Mouse (Mus musculus) liver, embryonic 14.5 days (tissue): ENCODE data around the gene Zscan4-ps1. TPM values are rescaled to one million over a fixed set of nuclear protein-coding genes. Genes with fewer than 3 reads are reported as not detected.
"Not testable (repeated sequence)": the region's sequence is repeated elsewhere in the genome, so short reads cannot be mapped to it uniquely, and the experiment has no call there.

Experiments
- ATAC-seq: fragments of 200-750 bp; cut with Nextera tagmentation; 2 replicates; pipeline ENCODE4 v1.8.0; 2017; ENCODE audit warnings: moderate number of reproducible peaks, mild to moderate bottlenecking, moderate library complexity; ENCODE audit not compliant: insufficient read depth
- DNase-seq, 3 experiments: peaks; one replicate each; pipeline ENCODE4 v3.0.0-alpha.2; 2012 to 2013; ENCODE audit warnings: low read depth in 3 of 3, low spot score in 3 of 3
- H3K27ac ChIP-seq: fragments of 300-500 bp; sonication (generic); 2 replicates; pipeline ENCODE4 v1.5.1; 2014; ENCODE audit warnings: moderate library complexity, mild to moderate bottlenecking, control low read depth, inconsistent platforms
- H3K27me3 ChIP-seq: fragments of 300-500 bp; sonication (generic); 2 replicates; pipeline ENCODE4 v1.6.1; 2014; ENCODE audit warnings: mild to moderate bottlenecking, low read length, moderate library complexity; ENCODE audit not compliant: control insufficient read depth, insufficient read depth
- H3K36me3 ChIP-seq: fragments of 300-500 bp; sonication (generic); replicated peaks from 2 replicates; pipeline ENCODE4 v1.6.1; 2014; ENCODE audit warnings: low read depth; ENCODE audit not compliant: control insufficient read depth, insufficient read depth
- H3K4me1 ChIP-seq, 2 experiments: fragments of 200-500 bp in 1 of 2; fragments of 300-500 bp in 1 of 2; sonication (generic) in 1 of 2; replicated peaks; 2 replicates each; pipeline ENCODE4 v1.6.1; 2012 to 2014; ENCODE audit warnings: antibody characterized with exemption in 1 of 2, inconsistent platforms in 1 of 2, low read length in 1 of 2; ENCODE audit not compliant: control insufficient read depth in 2 of 2, insufficient read depth in 2 of 2
- H3K4me2 ChIP-seq: fragments of 300-500 bp; sonication (generic); 2 replicates; pipeline ENCODE4 v1.6.1; 2014; ENCODE audit warnings: low read depth, mild to moderate bottlenecking, control low read depth, moderate library complexity
- H3K4me3 ChIP-seq, 2 experiments: fragments of 200-500 bp in 1 of 2; fragments of 300-500 bp in 1 of 2; sonication (generic) in 1 of 2; 2 replicates each; pipeline ENCODE4 v1.5.1; 2012 to 2014; ENCODE audit warnings: low read depth in 2 of 2, low read length in 2 of 2, mild to moderate bottlenecking in 2 of 2, control low read depth in 1 of 2, inconsistent platforms in 1 of 2, moderate library complexity in 1 of 2; ENCODE audit not compliant: insufficient read depth in 1 of 2
- H3K9ac ChIP-seq: fragments of 300-500 bp; sonication (generic); replicated peaks from 2 replicates; pipeline ENCODE4 v1.6.1; 2014; ENCODE audit warnings: mild to moderate bottlenecking, control low read depth, moderate library complexity
- H3K9me3 ChIP-seq: fragments of 300-500 bp; sonication (generic); 2 replicates; pipeline ENCODE4 v1.6.1; 2016; ENCODE audit warnings: low read length, mixed read lengths; ENCODE audit not compliant: control insufficient read depth
- WGBS: fragments of 180-500 bp; shearing (Covaris S2); extraction: QIAGEN DNeasy Blood & Tissue Kit; methylation state at CpG from one replicate; pipeline ENCODE4 v1.1.7; 2014; ENCODE audit not compliant: insufficient replicate concordance; 5-methylcytosine and 5-hydroxymethylcytosine counted together
- polyA plus RNA-seq, 2 experiments: library from polyadenylated mRNA; depleted of rRNA in 1 of 2; stranded (reverse) in 1 of 2; unstranded in 1 of 2; fragments of >200 nt; fragmentation: Nextera tagmentation in 1 of 2; extraction: Ambion mirVana in 1 of 2; gene quantifications; 2 replicates each; pipeline versions ENCODE4 v1.2.1 to v1.2.3; 2012 to 2014

Gene Zscan4-ps1
- not detected in 2 replicates for polyA plus RNA-seq (2012; rRNA removed)
- polyA plus RNA-seq (2014; fragmentation: Nextera tagmentation; extraction: Ambion mirVana), result not detected in 2 replicates

- DNase-seq, H3K27ac ChIP-seq, ATAC-seq, H3K9me3 ChIP-seq, H3K36me3 ChIP-seq, H3K9ac ChIP-seq, H3K27me3 ChIP-seq, H3K4me3 ChIP-seq, H3K4me1 ChIP-seq, H3K4me2 ChIP-seq: not testable (repeated sequence)
- 53% methylated on average over 2 of the region's 2 CpGs for WGBS
These were observed at the start of gene Zscan4-ps1 for GRCm38 (mm10) chr7:11069591-11069990. Gene Zscan4-ps1 (minus strand): TSS chr7:11069691.

Other genes with a start within 250 kb of the Zscan4-ps1 start
- gene Zscan4b, start 164.6 kb downstream of the Zscan4-ps1 start, polyA plus RNA-seq (2012; rRNA removed), result not detected in 2 replicates
- not detected in 2 replicates for gene Zscan4b, start 164.6 kb downstream of the Zscan4-ps1 start, polyA plus RNA-seq (2014; fragmentation: Nextera tagmentation; extraction: Ambion mirVana)
- gene Zscan4c, start 63.9 kb downstream of the Zscan4-ps1 start, polyA plus RNA-seq (2012; rRNA removed), result not detected in 2 replicates
- not detected in 2 replicates for gene Zscan4c, start 63.9 kb downstream of the Zscan4-ps1 start, polyA plus RNA-seq (2014; fragmentation: Nextera tagmentation; extraction: Ambion mirVana)
- gene Zscan4d, start 96.5 kb upstream of the Zscan4-ps1 start, polyA plus RNA-seq (2012; rRNA removed), result not detected in 2 replicates
- not detected in 2 replicates for gene Zscan4d, start 96.5 kb upstream of the Zscan4-ps1 start, polyA plus RNA-seq (2014; fragmentation: Nextera tagmentation; extraction: Ambion mirVana)
- gene Zscan4e, start 241.0 kb upstream of the Zscan4-ps1 start, polyA plus RNA-seq (2012; rRNA removed), result not detected in 2 replicates
- not detected in 2 replicates for gene Zscan4e, start 241.0 kb upstream of the Zscan4-ps1 start, polyA plus RNA-seq (2014; fragmentation: Nextera tagmentation; extraction: Ambion mirVana)